Mouse (Mus musculus) heart, embryonic 12.5 days (tissue): ENCODE data around the gene Spag9. TPM values are rescaled to one million over a fixed set of nuclear protein-coding genes. Genes with fewer than 3 reads are reported as not detected.

Source experiments
- ATAC-seq: fragments of 200-750 bp; cut with Nextera tagmentation; 2 replicates; pipeline ENCODE4 v1.8.0; 2017; ENCODE audit warnings: moderate TSS enrichment, moderate library complexity; ENCODE audit not compliant: insufficient number of reproducible peaks, low FRiP score
- H3K27ac ChIP-seq: fragments of 300-500 bp; sonication (generic); 2 replicates; pipeline ENCODE4 v1.5.1; 2016; ENCODE audit warnings: mild to moderate bottlenecking, moderate library complexity; ENCODE audit not compliant: poor library complexity, severe bottlenecking
- H3K27me3 ChIP-seq: fragments of 300-500 bp; sonication (generic); replicated peaks from 2 replicates; pipeline ENCODE4 v1.6.1; 2016; ENCODE audit warnings: mild to moderate bottlenecking, moderate library complexity
- H3K36me3 ChIP-seq: fragments of 300-500 bp; sonication (generic); 2 replicates; pipeline ENCODE4 v1.6.1; 2016; ENCODE audit warnings: mild to moderate bottlenecking, moderate library complexity
- H3K4me1 ChIP-seq: fragments of 300-500 bp; sonication (generic); replicated peaks from 2 replicates; pipeline ENCODE4 v1.6.1; 2016; ENCODE audit warnings: mild to moderate bottlenecking
- H3K4me2 ChIP-seq: fragments of 300-500 bp; sonication (generic); 2 replicates; pipeline ENCODE4 v1.6.1; 2016; ENCODE audit warnings: mild to moderate bottlenecking, moderate library complexity
- H3K4me3 ChIP-seq: fragments of 300-500 bp; sonication (generic); 2 replicates; pipeline ENCODE4 v1.5.1; 2016; ENCODE audit warnings: mild to moderate bottlenecking
- H3K9ac ChIP-seq: fragments of 300-500 bp; sonication (generic); 2 replicates; pipeline ENCODE4 v1.6.1; 2016; ENCODE audit warnings: mild to moderate bottlenecking, moderate library complexity
- H3K9me3 ChIP-seq: fragments of 300-500 bp; sonication (generic); replicated peaks from 2 replicates; pipeline ENCODE4 v1.6.1; 2016; ENCODE audit warnings: mild to moderate bottlenecking, moderate library complexity
- WGBS: fragments of 180-500 bp; shearing (Covaris S2); methylation state at CpG from one replicate; pipeline ENCODE4 v1.1.7; 2016; 5-methylcytosine and 5-hydroxymethylcytosine counted together
- polyA plus RNA-seq: library from polyadenylated mRNA; unstranded; fragments of >200 nt; fragmentation: Nextera tagmentation; extraction: Ambion mirVana; gene quantifications from 2 replicates; pipeline ENCODE4 v1.2.1, GENCODE M21; 2016

Gene Spag9
- polyA plus RNA-seq, 1 experiment from 2014 or later, result 48.3 TPM

- Histone ChIP-seq H3K36me3 (no peaks in the 10 kb centered on the region), H3K9me3 (no peaks in the 10 kb centered on the region), H3K9ac (no peak overlapping the region), H3K4me1 (peaks cover 4% of the 10 kb centered on the region; the same call in 1 of the 2 replicates), H3K27me3 (0 out of 2 replicates have a peak, but pooled peaks cover 2% of the 10 kb centered on the region), H3K4me3 (no peak overlapping the region), H3K27ac (no peak overlapping the region), H3K4me2 (no peak overlapping the region)
- WGBS, result 74% methylated on average over 11 of the region's 11 CpGs
- no peak for ATAC-seq
Measured at GRCm38 (mm10) chr11:94144771-94145539, 149.1 kb downstream of the Spag9 start.

DNA sequence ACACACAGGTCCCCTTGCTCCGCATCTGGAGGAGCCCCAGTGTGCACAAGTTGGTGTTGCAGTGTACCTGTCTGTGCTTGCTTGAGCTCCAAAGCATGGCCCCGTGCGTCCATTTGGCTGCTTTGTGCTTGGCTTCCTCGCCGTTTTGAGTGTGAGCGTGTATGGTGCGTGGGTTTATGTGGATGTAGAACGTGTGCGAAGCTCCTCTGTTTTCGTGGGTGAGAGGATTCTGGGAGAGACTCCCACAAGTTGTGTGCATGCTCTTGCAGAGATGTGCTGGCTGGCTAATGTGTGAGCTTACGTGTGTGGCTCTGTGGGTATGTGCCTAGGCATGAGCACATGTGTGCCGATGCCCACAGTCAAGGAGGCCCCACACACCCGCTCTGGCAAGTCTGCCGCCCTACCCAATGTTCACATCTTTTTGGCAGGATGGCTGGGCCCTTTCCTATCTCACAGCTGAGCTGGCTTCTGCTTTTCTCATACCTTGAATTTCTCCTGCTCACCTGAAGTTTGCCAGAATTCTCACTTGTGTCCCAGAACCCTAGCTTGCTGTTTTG, 150.2 kb downstream of the Spag9 start:
- Histone ChIP-seq H3K4me2 (no peak overlapping the region), H3K4me1 (peaks cover 14% of the 10 kb centered on the region), H3K9me3 (no peaks in the 10 kb centered on the region), H3K27ac (no peak overlapping the region), H3K36me3 (no peaks in the 10 kb centered on the region), H3K9ac (no peak overlapping the region), H3K27me3 (0 out of 2 replicates have a peak, but pooled peaks cover 13% of the 10 kb centered on the region), H3K4me3 (no peak overlapping the region)
- 87% methylated on average over 14 of the region's 14 CpGs for WGBS
- ATAC-seq, result no peak

DNA sequence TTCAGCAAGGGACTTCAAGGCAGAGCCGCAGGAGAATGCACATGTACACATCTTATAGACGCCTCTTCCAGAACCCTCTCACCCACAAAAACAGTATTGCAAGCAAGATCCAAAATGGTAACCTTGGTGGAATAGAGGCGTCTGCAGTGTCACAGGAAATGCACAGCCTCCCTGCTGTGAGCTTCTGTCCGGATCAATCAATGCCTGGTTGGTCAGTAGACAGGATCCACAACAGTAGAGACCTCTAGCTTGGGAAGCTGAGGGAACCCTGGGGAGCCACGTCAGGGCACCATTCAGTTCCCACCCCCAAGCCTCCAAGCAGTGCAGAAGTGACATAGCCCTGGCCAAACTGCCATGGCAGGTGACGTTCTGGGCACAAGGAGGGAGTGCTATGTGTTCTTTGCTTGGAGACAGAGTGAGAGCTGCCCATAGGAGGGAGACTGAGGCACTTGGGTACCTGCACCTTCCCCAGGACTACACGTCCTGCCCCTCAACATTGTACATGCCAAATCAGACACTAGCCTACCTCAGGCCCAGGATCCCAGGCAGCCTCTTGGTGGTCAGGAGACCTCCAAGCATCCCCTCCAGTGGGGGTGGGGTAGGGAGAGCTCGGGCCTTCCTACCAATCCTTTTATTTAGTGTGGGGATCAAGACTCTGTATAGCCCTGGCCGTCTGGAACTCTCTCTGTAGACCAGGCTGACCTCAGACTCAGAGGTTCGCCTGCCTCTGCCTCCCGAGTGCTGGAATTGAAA, 151.0 kb downstream of the Spag9 start:
- H3K9ac ChIP-seq, result no peak overlapping the region
- no peak overlapping the region for H3K4me2 ChIP-seq
- no peak overlapping the region for H3K27ac ChIP-seq
- no peaks in the 10 kb centered on the region for H3K9me3 ChIP-seq
- no peak overlapping the region for H3K4me3 ChIP-seq
- H3K36me3 ChIP-seq, result no peaks in the 10 kb centered on the region
- 0 out of 2 replicates have a peak, but pooled peaks cover 13% of the 10 kb centered on the region for H3K27me3 ChIP-seq
- peaks cover 14% of the 10 kb centered on the region for H3K4me1 ChIP-seq
- ATAC-seq, result no peak
- WGBS, result 72% methylated on average over 11 of the region's 11 CpGs

GRCm38 (mm10) chr11:94148105-94148696, 152.3 kb downstream of the Spag9 start:
- Histone ChIP-seq H3K27ac (no peak overlapping the region), H3K4me2 (no peak overlapping the region), H3K4me1 (peaks cover 14% of the 10 kb centered on the region), H3K9ac (no peak overlapping the region), H3K4me3 (no peak overlapping the region), H3K36me3 (no peaks in the 10 kb centered on the region), H3K27me3 (0 out of 2 replicates have a peak, but pooled peaks cover 13% of the 10 kb centered on the region), H3K9me3 (no peaks in the 10 kb centered on the region)
- no peak for ATAC-seq
- WGBS, result 55% methylated on average over 12 of the region's 12 CpGs

DNA sequence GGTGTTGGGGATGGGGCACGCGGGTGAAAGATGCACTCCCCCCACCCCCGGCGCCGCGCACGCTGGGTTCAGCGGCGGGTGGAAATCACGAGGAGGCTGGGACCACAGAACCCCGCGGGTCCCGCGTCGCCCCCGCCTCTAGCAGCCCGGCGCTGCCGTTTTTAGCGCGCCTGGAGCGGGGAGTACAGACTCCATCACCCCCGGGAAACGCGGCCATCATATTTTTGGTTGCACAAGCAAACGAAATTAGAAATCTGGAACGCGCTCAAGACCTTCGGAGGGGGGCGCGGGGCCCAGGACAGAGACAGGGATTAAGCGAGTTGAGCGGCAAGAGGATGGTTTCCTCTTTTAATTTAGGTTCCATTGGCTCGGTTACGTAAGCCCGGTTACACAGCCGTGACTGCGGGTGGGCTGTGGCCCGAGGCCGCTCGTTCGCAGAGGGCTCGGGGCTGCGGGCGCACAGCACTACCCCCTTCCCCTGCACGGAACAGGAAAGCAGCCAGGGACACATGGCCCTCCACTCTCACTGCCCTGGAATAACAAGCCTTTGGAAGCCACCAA, 153.1 kb downstream of the Spag9 start:
- ATAC-seq, result 0 out of 2 replicates have a peak, but pooled peaks have one; percentile 26
- Histone ChIP-seq H3K4me2 (peak overlapping the region; percentile 91), H3K9me3 (no peaks in the 10 kb centered on the region), H3K27ac (no peak overlapping the region), H3K4me3 (peak overlapping the region; percentile 52), H3K36me3 (no peaks in the 10 kb centered on the region), H3K27me3 (0 out of 2 replicates have a peak, but pooled peaks cover 13% of the 10 kb centered on the region), H3K4me1 (peaks cover 14% of the 10 kb centered on the region), H3K9ac (peak overlapping the region; percentile 71)
- under 1% methylated on average over 46 of the region's 46 CpGs for WGBS

DNA sequence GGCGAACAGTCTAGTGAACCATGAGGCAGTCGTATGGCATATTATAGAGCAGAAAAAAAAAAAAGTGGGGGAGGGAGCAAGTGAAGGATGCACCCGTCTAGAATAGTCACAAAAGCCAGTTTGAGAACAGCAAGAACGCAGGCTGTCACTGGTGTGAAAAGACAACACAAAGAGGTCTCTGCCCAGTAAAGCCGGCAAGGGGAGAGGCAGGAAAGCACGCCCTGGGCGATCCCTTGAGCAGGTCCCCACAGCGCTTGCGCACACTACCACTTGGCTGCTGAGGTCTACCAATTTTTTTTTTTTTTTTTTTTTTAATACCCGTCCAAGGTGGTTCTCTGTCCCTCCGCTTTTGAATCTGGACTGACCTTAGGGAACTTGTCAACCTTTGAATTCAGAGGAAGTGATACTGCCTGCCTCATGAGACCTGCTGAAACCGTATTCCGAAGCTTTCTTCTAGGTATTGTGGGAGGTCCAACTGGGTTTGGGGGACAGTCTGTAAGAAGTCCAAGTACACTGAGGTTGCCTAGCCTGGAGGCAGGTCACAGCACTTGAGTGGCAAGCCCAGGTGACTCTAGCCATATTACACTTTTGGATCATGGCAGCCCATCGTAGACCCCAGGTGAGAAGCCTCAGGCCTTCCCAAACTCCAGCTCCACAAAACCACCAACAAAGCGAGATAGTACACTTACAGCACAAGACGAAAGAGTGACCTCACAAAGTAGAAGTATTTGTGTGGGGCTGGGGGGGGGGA, 153.8 kb downstream of the Spag9 start:
- Histone ChIP-seq H3K9ac (peak overlapping the region; percentile 71), H3K4me1 (peaks cover 14% of the 10 kb centered on the region), H3K4me3 (peak overlapping the region; percentile 52), H3K36me3 (no peaks in the 10 kb centered on the region), H3K27ac (no peak overlapping the region), H3K27me3 (0 out of 2 replicates have a peak, but pooled peaks cover 13% of the 10 kb centered on the region), H3K9me3 (no peaks in the 10 kb centered on the region), H3K4me2 (peak overlapping the region; percentile 91)
- ATAC-seq, result peak; percentile 9; the same call in 1 of the 2 replicates
- WGBS, result 29% methylated on average over 16 of the region's 16 CpGs

GRCm38 (mm10) chr11:94150519-94151470, 154.9 kb downstream of the Spag9 start:
- Histone ChIP-seq H3K9ac (no peak overlapping the region), H3K9me3 (no peaks in the 10 kb centered on the region), H3K4me3 (no peak overlapping the region), H3K4me1 (peaks cover 14% of the 10 kb centered on the region), H3K27ac (no peak overlapping the region), H3K4me2 (peak overlapping the region; percentile 35), H3K27me3 (0 out of 2 replicates have a peak, but pooled peaks cover 13% of the 10 kb centered on the region), H3K36me3 (no peaks in the 10 kb centered on the region)
- WGBS, result 32% methylated on average over 25 of the region's 25 CpGs
- no peak for ATAC-seq

GRCm38 (mm10) chr11:94154201-94154600, 158.3 kb downstream of the Spag9 start:
- no peak overlapping the region for H3K27ac ChIP-seq
- 0 out of 2 replicates have a peak, but pooled peaks cover 13% of the 10 kb centered on the region for H3K27me3 ChIP-seq
- no peak for ATAC-seq
- H3K4me3 ChIP-seq, result no peak overlapping the region
- H3K4me2 ChIP-seq, result no peak overlapping the region
- 76% methylated on average over 3 of the region's 3 CpGs for WGBS
- H3K4me1 ChIP-seq, result peaks cover 20% of the 10 kb centered on the region
- H3K36me3 ChIP-seq, result no peaks in the 10 kb centered on the region
- no peak overlapping the region for H3K9ac ChIP-seq
- no peaks in the 10 kb centered on the region for H3K9me3 ChIP-seq

DNA sequence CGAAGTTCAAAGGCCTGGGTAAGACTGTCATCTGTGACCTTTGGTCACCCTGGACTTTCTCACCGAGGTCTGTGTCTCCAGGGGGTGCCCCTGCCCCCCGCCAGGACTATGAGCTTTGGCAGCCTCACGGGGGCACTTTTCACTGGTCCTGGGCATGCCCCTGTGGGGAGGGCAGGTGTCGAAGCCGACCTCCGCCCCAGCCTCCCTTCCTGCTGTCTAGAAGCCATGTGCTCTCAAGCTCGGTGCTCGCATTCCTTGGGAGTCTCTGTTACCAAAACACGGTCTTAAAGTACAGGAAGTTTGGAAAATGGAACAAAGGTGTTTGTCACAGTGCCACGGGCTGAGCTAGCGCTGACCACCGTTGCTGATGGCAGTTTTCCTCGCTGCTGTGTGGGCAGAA, 162.6 kb downstream of the Spag9 start:
- no peak overlapping the region for H3K27ac ChIP-seq
- H3K4me1 ChIP-seq, result peaks cover 32% of the 10 kb centered on the region
- no peaks in the 10 kb centered on the region for H3K27me3 ChIP-seq
- 45% methylated on average over 14 of the region's 14 CpGs for WGBS
- H3K9me3 ChIP-seq, result no peaks in the 10 kb centered on the region
- no peak overlapping the region for H3K9ac ChIP-seq
- no peak for ATAC-seq
- H3K4me3 ChIP-seq, result no peak overlapping the region
- H3K4me2 ChIP-seq, result no peak overlapping the region
- no peaks in the 10 kb centered on the region for H3K36me3 ChIP-seq
